Mouse (Mus musculus) G1E (cell line): Measurements from ENCODE around the gene Gm10134.

Source experiments
- CTCF ChIP-seq: IDR thresholded peaks from 2 replicates; pipeline ENCODE4 v1.5.1; 2012; ENCODE audit warnings: low read depth, low read length, inconsistent platforms, mixed read lengths
- GATA1 ChIP-seq: IDR thresholded peaks from 2 replicates; pipeline ENCODE4 v1.6.1; 2012; ENCODE audit warnings: borderline replicate concordance, low read length, inconsistent platforms, mixed read lengths
- GATA2 ChIP-seq: IDR thresholded peaks from 2 replicates; pipeline ENCODE4 v1.6.1; 2012; ENCODE audit warnings: low read depth, low read length, inconsistent platforms, borderline replicate concordance
- POLR2AphosphoS5 ChIP-seq: IDR thresholded peaks from 2 replicates; pipeline ENCODE4 v1.6.1; 2012; ENCODE audit warnings: low read depth, low read length, inconsistent platforms; ENCODE audit not compliant: insufficient replicate concordance
- TAL1 ChIP-seq: conservative IDR thresholded peaks from 2 replicates; pipeline ENCODE4 v1.6.1; 2012; ENCODE audit warnings: low read depth, low read length, inconsistent platforms, mixed read lengths

- TF ChIP-seq CTCF: no peak
- TF ChIP-seq GATA1: no peak
- TF ChIP-seq GATA2: no peak
- no peak for TF ChIP-seq TAL1
- no peak for TF ChIP-seq POLR2AphosphoS5
Measured at GRCm38 (mm10) chr2:28525219-28525942, 19.5 kb downstream of the Gm10134 start.
